Mouse (Mus musculus) hindbrain, embryonic 16.5 days (tissue): ENCODE measurements around the gene Gm6205. TPM values are rescaled to one million over a fixed set of nuclear protein-coding genes. Genes with fewer than 3 reads are reported as not detected.
"Not testable (repeated sequence)": the region's sequence is repeated elsewhere in the genome, so short reads cannot be mapped to it uniquely, and the experiment has no call there.

Experiments
- ATAC-seq: fragments of 200-750 bp; cut with Nextera tagmentation; 2 replicates; pipeline ENCODE4 v1.8.0; 2017; ENCODE audit warnings: moderate TSS enrichment, moderate library complexity
- H3K27ac ChIP-seq: fragments of 300-500 bp; sonication (generic); 2 replicates; pipeline ENCODE4 v1.5.1; 2014; ENCODE audit warnings: low read depth, mild to moderate bottlenecking, control low read depth, low read length, moderate library complexity
- H3K27me3 ChIP-seq: fragments of 300-500 bp; sonication (generic); replicated peaks from 2 replicates; pipeline ENCODE4 v1.6.1; 2014; ENCODE audit warnings: low read length; ENCODE audit not compliant: control insufficient read depth, insufficient read depth
- H3K36me3 ChIP-seq: fragments of 300-500 bp; sonication (generic); 2 replicates; pipeline ENCODE4 v1.6.1; 2014; ENCODE audit warnings: mild to moderate bottlenecking, low read length, moderate library complexity, mixed read lengths; ENCODE audit not compliant: control insufficient read depth, insufficient read depth
- H3K4me1 ChIP-seq: fragments of 300-500 bp; sonication (generic); 2 replicates; pipeline ENCODE4 v1.6.1; 2014; ENCODE audit warnings: low read depth, low read length; ENCODE audit not compliant: control insufficient read depth, insufficient read depth
- H3K4me2 ChIP-seq: fragments of 300-500 bp; sonication (generic); 2 replicates; pipeline ENCODE4 v1.6.1; 2014; ENCODE audit warnings: mild to moderate bottlenecking, low read length, control low read depth, moderate library complexity
- H3K4me3 ChIP-seq: fragments of 300-500 bp; sonication (generic); 2 replicates; pipeline ENCODE4 v1.5.1; 2014; ENCODE audit warnings: mild to moderate bottlenecking, low read length, control low read depth, moderate library complexity
- H3K9ac ChIP-seq: fragments of 300-500 bp; sonication (generic); 2 replicates; pipeline ENCODE4 v1.6.1; 2014; ENCODE audit warnings: low read depth, mild to moderate bottlenecking, control low read depth, low read length, moderate library complexity
- H3K9me3 ChIP-seq: fragments of 300-500 bp; sonication (generic); 2 replicates; pipeline ENCODE4 v1.6.1; 2014; ENCODE audit warnings: mild to moderate bottlenecking, low read length, moderate library complexity; ENCODE audit not compliant: control insufficient read depth
- WGBS: fragments of 180-500 bp; shearing (Covaris S2); extraction: QIAGEN DNeasy Blood & Tissue Kit; methylation state at CpG from one replicate; pipeline ENCODE4 v1.1.7; 2014; 5-methylcytosine and 5-hydroxymethylcytosine counted together
- polyA plus RNA-seq: library from polyadenylated mRNA; unstranded; fragments of >200 nt; fragmentation: Nextera tagmentation; extraction: Ambion mirVana; gene quantifications from 2 replicates; pipeline ENCODE4 v1.2.1, GENCODE M21; 2015

Gm6205 gene
- polyA plus RNA-seq, result not detected in 2 replicates

GRCm38 (mm10) chr5:94648082-94648481 is at the start of gene Gm6205:
TSS of gene Gm6205 (plus strand) at chr5:94648382.
- H3K27ac ChIP-seq, H3K4me2 ChIP-seq, H3K27me3 ChIP-seq, H3K9ac ChIP-seq, H3K36me3 ChIP-seq, H3K4me3 ChIP-seq, H3K9me3 ChIP-seq, H3K4me1 ChIP-seq, ATAC-seq: not testable (repeated sequence)
- no CpG with 5 or more reads among the region's 2 CpGs for WGBS

DNA sequence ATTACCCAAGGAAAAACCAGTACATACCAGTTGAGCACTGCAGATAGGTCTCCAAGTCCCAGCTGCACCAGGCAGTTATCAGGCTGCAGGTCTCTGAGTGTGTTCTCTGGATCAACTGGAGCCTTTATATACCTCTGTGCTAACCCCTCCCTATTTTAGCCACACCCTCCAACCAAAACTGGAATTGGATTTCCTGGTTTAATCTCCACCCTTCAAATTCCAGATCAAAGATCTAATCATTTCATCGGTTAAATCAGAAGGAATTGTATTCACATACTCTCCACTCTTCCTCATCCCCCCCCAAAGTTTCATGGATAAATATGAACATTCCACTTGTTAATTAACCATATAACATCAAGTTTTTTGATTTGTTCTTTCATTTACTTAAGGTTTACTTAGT is 31.9 kb upstream of the Gm6205 start, which contains the start of gene Gm3147:
Gene Gm3147, minus strand, starts transcription at position 101 of the 400 bp plus-strand sequence.
- H3K27ac ChIP-seq, H3K4me1 ChIP-seq, H3K27me3 ChIP-seq, H3K36me3 ChIP-seq, H3K9me3 ChIP-seq, H3K9ac ChIP-seq, H3K4me3 ChIP-seq, H3K4me2 ChIP-seq, ATAC-seq: not testable (repeated sequence)
- no CpG with 5 or more reads among the region's 1 CpGs for WGBS

DNA sequence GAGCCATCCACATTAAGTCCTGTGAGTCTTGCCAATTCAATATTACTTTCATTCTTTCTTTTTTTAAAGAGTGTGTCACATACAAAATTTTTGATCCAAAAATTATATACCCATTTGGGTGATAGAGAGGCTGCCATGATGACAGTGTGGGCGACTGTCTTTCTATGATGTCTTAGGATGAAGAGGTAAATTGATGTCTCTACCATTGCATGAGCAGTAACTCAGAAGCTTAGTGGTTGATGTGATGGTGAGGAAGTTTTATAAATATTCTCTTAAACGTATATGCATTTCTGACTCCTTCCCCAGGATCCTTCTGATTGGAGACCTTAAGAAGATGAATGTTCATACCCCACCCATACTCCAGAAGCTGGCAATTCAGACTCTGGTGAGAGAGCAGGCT is 24.5 kb upstream of the Gm6205 start, which contains the start of gene Gm6509:
Gene Gm6509, plus strand, starts transcription at position 301 of the 400 bp plus-strand sequence.
- no CpG with 5 or more reads among the region's 2 CpGs for WGBS
- not testable (repeated sequence) for H3K9ac ChIP-seq, ATAC-seq, H3K27ac ChIP-seq, H3K36me3 ChIP-seq, H3K4me3 ChIP-seq, H3K9me3 ChIP-seq, H3K4me1 ChIP-seq, H3K4me2 ChIP-seq, H3K27me3 ChIP-seq

Other genes starting within 250 kb of the Gm6205 start
- not detected in 2 replicates for gene Gm7682, start 202.6 kb upstream of the Gm6205 start, polyA plus RNA-seq
- not detected in 2 replicates for gene Gm3139, start 122.1 kb upstream of the Gm6205 start, polyA plus RNA-seq
- gene Gm3147, start 32.0 kb upstream of the Gm6205 start, polyA plus RNA-seq, result not detected in 2 replicates
- gene Gm6509, start 24.4 kb upstream of the Gm6205 start, polyA plus RNA-seq, result not detected in 2 replicates
- gene Gm3183, start 217.1 kb downstream of the Gm6205 start, polyA plus RNA-seq, result not detected in 2 replicates